Mouse (Mus musculus): ENCODE measurements at regions not wholly inside any gene's neighbourhood (a gene's known extent, or its start where the extent isn't known, plus 50 kb on each side); places are given as distances from the start of the nearest gene placed in this dataset.

GRCm38 (mm10) chr16:29706996-29707395 is 127.9 kb downstream of the Opa1 start:
- DNase-seq (ENCODE audit: low spot score) = no peak

GRCm38 (mm10) chr16:29707656-29708055 is 128.5 kb downstream of the Opa1 start:
- no peak for DNase-seq (ENCODE audit: low spot score)

- no peak for DNase-seq (ENCODE audit: low spot score)
These were observed 129.9 kb downstream of the Opa1 start for GRCm38 (mm10) chr16:29709072-29709471.

GRCm38 (mm10) chr16:29711386-29711785 is 132.3 kb downstream of the Opa1 start:
- DNase-seq (ENCODE audit: low spot score) = no peak

GRCm38 (mm10) chr16:29711912-29712681 is 133.0 kb downstream of the Opa1 start:
- no peak for DNase-seq (ENCODE audit: low spot score)

GRCm38 (mm10) chr16:29714612-29715127 is 135.5 kb downstream of the Opa1 start:
- peak; percentile 42 for DNase-seq (ENCODE audit: low spot score)

- no peak for DNase-seq (ENCODE audit: low spot score)
These were observed 139.8 kb downstream of the Opa1 start for GRCm38 (mm10) chr16:29718965-29719364.

GRCm38 (mm10) chr16:29719571-29720451 is 140.7 kb downstream of the Opa1 start:
- DNase-seq (ENCODE audit: low spot score) = no peak

GRCm38 (mm10) chr16:29725153-29725552 is 146.0 kb downstream of the Opa1 start:
- DNase-seq (ENCODE audit: low spot score) = no peak

GRCm38 (mm10) chr16:29725563-29725962 is 146.4 kb downstream of the Opa1 start:
- DNase-seq (ENCODE audit: low spot score) = no peak

- no peak for DNase-seq (ENCODE audit: low spot score)
These were observed 148.3 kb downstream of the Opa1 start for GRCm38 (mm10) chr16:29727397-29727796.

GRCm38 (mm10) chr16:29728769-29729481 is 149.8 kb downstream of the Opa1 start:
- peak; percentile 84 for DNase-seq (ENCODE audit: low spot score)

GRCm38 (mm10) chr16:29730010-29730409 is 150.9 kb downstream of the Opa1 start:
- no peak for DNase-seq (ENCODE audit: low spot score)

GRCm38 (mm10) chr16:29732889-29733288 is 153.8 kb downstream of the Opa1 start:
- no peak for DNase-seq (ENCODE audit: low spot score)

GRCm38 (mm10) chr16:29733847-29734246 is 154.7 kb downstream of the Opa1 start:
- DNase-seq (ENCODE audit: low spot score) = no peak

- DNase-seq (ENCODE audit: low spot score) = peak; percentile 66
These were observed 155.2 kb downstream of the Opa1 start for GRCm38 (mm10) chr16:29734324-29734723.

- DNase-seq (ENCODE audit: low spot score) = peak; percentile 21
These were observed 155.7 kb downstream of the Opa1 start for GRCm38 (mm10) chr16:29734738-29735250.

- no peak for DNase-seq (ENCODE audit: low spot score)
These were observed 156.4 kb downstream of the Opa1 start for GRCm38 (mm10) chr16:29735371-29736008.

GRCm38 (mm10) chr16:29736211-29736610 is 157.1 kb downstream of the Opa1 start:
- no peak for DNase-seq (ENCODE audit: low spot score)

GRCm38 (mm10) chr16:29738075-29738474 is 158.9 kb downstream of the Opa1 start:
- DNase-seq (ENCODE audit: low spot score) = no peak

- no peak for DNase-seq (ENCODE audit: low spot score)
These were observed 163.5 kb downstream of the Opa1 start for GRCm38 (mm10) chr16:29742497-29743230.
